Mouse (Mus musculus): ENCODE results near the gene Grb14. TPM values are rescaled to one million over a fixed set of nuclear protein-coding genes. Genes with fewer than 3 reads are reported as not detected.

The Grb14 gene
- polyA plus RNA-seq, 1 experiment from 2014 or later = 7.5 TPM

DNA sequence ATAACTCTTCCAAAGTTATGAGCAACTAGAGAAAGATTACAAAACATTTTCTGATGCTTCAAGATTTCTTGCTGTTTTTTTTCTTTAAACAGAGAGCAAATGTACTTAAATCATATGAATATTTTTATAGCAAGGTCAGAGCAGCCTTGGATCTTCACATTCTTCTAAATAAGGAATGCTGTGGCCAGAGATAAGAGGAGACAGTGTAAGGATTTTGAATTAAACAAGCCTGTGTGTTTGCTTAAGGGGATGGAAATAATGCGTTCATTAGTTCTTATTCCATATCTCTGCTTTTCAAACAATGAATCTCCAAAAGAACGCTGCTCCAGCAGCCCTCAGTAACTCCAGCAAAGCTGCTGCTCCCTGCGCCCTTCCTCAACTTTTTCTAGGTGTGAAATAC is 63.4 kb downstream of the Grb14 start:
- peaks cover 3% of the 10 kb centered on the region for H3K27me3 ChIP-seq
- ATAC-seq (no peak), DNase-seq (ENCODE audit: low read depth, low spot score) (no peak)
- TF ChIP-seq CTCF (IDR thresholded peaks at IDR 0.05) = no peak
- POLR2A ChIA-PET = no interaction called here
- CTCF ChIA-PET = interaction anchor here (1.2 to 1.4 kb wide), 2 partner anchors 11 to 13 kb away, joined by 3 read pairs; no protein-coding TSS in a partner anchor
- in situ Hi-C loops (cut with MboI; ENCODE audit: low pct_unique_long_range_greater_than_20kb) = loop anchor here (10.0 kb wide), 1 partner anchor 373 kb away; no protein-coding TSS in a partner anchor

DNA sequence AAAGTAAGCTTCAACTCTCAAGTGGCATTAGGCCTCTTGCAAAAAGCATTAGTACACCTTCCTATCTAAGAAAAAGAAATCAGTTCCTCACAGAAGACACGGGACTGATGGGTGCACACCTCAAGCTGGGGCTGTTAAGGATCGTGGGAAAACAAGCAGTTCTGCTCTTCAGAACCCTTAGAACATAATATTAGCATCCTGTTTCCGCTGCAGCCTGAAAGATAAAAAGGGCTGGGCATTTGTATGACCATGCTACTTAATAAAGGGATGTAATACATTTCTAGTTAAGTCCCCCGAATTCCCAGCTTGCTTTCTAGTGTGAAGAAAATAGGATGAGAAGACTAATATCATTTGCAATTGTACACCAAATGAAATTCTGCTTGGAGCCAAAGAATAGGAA is 65.1 kb downstream of the Grb14 start:
- DNase-seq (ENCODE audit: low read depth, low spot score) = no peak
- ChIA-PET CTCF (interaction anchor here (0.7 to 1.4 kb wide), 2 partner anchors 11 to 17 kb away, joined by 3 read pairs; no protein-coding TSS in a partner anchor), POLR2A (no interaction called here)
- ATAC-seq = no peak
- peaks cover 9% of the 10 kb centered on the region for H3K27me3 ChIP-seq
- in situ Hi-C loops (cut with MboI; ENCODE audit: low pct_unique_long_range_greater_than_20kb) = loop anchor here (10.0 kb wide), 1 partner anchor 375 kb away; no protein-coding TSS in a partner anchor
- TF ChIP-seq CTCF (IDR thresholded peaks at IDR 0.05) = no peak

DNA sequence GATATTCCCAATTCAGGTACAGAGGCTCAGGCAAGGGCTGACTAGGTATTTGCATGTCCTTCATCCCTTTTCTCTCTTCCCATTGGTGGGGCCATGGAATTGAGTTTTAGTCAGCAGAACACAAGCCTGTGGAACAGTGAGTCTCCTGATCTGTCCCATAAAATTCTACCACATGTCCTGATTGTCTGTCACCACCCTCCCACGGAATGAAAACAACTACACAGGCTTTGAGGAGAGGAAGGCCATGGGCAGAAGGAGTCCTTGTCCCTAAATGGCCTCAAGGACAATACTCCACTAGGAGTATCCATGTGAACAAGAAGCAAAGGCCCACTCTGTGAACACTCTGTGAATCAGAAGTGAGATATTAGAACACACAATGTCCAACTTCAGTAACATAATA is 69.3 kb downstream of the Grb14 start:
- no peak for DNase-seq (ENCODE audit: low read depth, low spot score)
- in situ Hi-C loops (cut with MboI; ENCODE audit: low pct_unique_long_range_greater_than_20kb) = no loop called here
- no peak for TF ChIP-seq CTCF (IDR thresholded peaks at IDR 0.05)
- ChIA-PET POLR2A (no interaction called here), CTCF (interaction anchor here (1.1 kb wide), 1 partner anchor 10 kb away, joined by 4 read pairs; no protein-coding TSS in a partner anchor)
- peaks cover 6% of the 10 kb centered on the region for H3K27me3 ChIP-seq
- no peak for ATAC-seq

DNA sequence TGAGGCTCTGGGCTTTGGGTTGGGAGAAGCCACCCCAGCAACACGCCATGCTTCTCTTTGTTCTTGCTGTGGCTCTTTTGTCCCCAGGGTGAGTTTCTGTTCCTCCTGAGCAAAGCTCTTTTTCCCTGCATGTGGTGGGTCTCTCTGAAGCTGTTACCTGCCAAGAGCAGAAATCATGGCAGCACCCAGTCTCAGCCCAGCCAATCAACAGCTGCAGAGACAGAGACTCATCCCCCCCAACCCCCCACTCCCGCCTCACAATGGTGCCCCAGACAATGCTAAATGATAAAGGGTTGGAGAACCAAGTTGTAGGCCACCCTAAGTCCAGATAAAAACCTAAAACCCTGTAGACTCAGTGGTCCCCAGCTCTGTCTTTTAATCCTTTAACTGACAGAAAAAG is 75.6 kb downstream of the Grb14 start:
- no peak for TF ChIP-seq CTCF (IDR thresholded peaks at IDR 0.05)
- H3K27me3 ChIP-seq = peaks cover 9% of the 10 kb centered on the region
- in situ Hi-C loops (cut with MboI; ENCODE audit: low pct_unique_long_range_greater_than_20kb) = no loop called here
- ChIA-PET POLR2A (no interaction called here), CTCF (interaction anchor here (1.0 to 3.7 kb wide), 6 partner anchors 8 to 382 kb away, joined by 3 to 15 read pairs (median 4); no protein-coding TSS in a partner anchor)
- DNase-seq (ENCODE audit: low read depth, low spot score) (no peak), ATAC-seq (no peak)

DNA sequence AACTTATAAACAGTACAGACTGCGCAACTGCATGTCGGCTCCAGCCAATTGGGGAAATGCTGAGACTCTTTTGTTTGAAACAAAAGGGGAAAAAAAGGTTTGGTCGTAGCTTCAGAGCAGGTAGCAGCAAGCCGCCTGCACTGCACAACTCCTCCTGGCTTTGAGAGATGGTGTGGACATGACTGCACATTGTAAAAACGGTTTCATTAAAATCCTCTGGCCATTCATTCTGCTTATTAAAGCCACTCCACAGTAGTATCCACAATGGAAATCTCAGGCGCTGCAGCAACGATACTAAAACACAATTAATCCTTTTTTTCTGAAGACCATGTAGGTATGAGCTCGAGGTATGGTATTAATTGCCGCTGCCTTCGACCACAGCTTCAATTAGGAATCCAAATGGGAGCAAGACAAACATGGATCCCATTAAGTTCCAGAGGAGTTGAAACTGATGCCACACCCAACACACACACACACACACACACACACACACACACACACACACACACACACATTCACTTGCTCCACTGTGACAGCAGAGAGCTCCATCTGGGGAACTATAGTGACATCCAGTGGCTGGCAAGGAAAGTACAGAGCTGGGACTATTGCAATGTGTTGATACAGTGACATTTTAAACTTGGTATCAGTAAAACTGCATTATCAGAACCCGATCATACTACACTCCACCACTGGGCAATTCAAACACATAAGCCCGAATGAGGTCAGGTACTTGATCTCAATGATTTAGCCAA is 76.2 kb downstream of the Grb14 start:
- TF ChIP-seq CTCF (IDR thresholded peaks at IDR 0.05) = peak; percentile 52
- CTCF ChIA-PET = interaction anchor here (0.7 to 3.7 kb wide), 8 partner anchors 8 to 383 kb away, joined by 3 to 15 read pairs (median 3); no protein-coding TSS in a partner anchor
- POLR2A ChIA-PET = no interaction called here
- DNase-seq (ENCODE audit: low read depth, low spot score) = no peak
- in situ Hi-C loops (cut with MboI; ENCODE audit: low pct_unique_long_range_greater_than_20kb) = no loop called here
- H3K27me3 ChIP-seq = peaks cover 11% of the 10 kb centered on the region
- ATAC-seq = no peak

DNA sequence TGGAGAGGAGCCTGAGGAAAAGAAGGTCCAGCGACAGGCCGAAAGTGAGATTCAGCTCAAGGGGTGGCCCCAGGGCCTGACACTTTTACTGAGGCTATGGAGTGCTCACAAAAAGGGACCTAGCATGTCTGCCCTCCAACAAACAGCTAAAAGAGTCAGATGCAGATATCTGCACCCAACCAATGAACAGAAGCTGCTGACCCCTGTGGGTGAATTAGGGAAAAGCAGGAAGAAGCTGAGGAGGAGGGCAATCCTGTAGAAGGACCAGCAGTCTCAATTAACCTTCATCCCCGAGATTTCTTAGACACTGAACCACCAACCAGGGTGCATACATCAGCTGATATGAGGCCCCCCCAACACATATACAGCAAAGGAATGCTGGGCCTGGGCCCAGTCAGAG is 77.3 kb downstream of the Grb14 start:
- in situ Hi-C loops (cut with MboI; ENCODE audit: low pct_unique_long_range_greater_than_20kb) = no loop called here
- peaks cover 18% of the 10 kb centered on the region for H3K27me3 ChIP-seq
- ChIA-PET CTCF (interaction anchor here (1.4 to 3.7 kb wide), 3 partner anchors 9 to 16 kb away, joined by 4 to 15 read pairs (median 8); no protein-coding TSS in a partner anchor), POLR2A (no interaction called here)
- no peak for TF ChIP-seq CTCF (IDR thresholded peaks at IDR 0.05)
- ATAC-seq = no peak
- DNase-seq (ENCODE audit: low read depth, low spot score) = no peak

DNA sequence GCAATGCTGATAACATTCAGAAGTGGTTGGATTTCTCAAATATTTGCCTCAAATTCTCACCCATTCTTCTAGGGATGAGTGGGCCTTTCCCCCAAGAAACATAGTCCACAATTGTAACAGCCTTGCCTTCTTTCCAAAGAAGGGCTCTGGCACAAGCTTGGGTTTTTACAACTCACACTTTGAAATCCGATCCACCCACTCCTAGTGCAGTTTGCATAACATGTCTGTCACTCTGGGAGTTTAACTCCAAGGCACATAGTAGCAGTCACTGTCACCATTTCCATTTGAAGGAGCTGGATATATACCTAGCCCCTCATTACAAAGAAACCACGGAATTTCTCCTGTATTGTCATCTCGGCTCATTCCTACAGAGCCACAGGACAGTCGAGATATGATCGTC is 103.9 kb downstream of the Grb14 start:
- TF ChIP-seq CTCF (IDR thresholded peaks at IDR 0.05) = no peak
- DNase-seq (ENCODE audit: low read depth, low spot score) (no peak), ATAC-seq (no peak)
- ChIA-PET CTCF (no interaction called here), POLR2A (no interaction called here)
- peaks cover 4% of the 10 kb centered on the region for H3K27me3 ChIP-seq
- in situ Hi-C loops (cut with MboI; ENCODE audit: low pct_unique_long_range_greater_than_20kb) = no loop called here

DNA sequence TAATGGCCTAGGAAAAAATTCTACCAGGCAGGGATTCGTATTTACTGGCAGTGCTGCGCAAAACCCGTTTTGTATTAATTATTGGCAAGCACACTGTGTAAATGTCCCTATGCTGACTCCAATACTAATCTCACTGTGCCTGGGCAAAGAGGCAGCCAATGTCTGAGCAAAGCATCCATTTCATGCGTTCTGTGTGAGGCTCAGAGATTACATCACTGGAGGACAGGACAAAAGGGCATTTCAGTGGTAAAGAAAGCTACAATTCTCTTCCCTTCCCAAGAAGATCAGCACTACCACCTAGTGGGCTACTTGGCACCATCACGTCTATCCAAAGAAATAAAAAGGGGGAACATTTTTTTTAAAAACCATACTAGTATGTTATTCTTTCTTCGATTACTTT is 109.3 kb downstream of the Grb14 start:
- no peak for ATAC-seq
- no peak for DNase-seq (ENCODE audit: low read depth, low spot score)
- CTCF ChIA-PET = no interaction called here
- H3K27me3 ChIP-seq = peaks cover 9% of the 10 kb centered on the region
- in situ Hi-C loops (cut with MboI; ENCODE audit: low pct_unique_long_range_greater_than_20kb) = no loop called here
- POLR2A ChIA-PET = no interaction called here
- TF ChIP-seq CTCF (IDR thresholded peaks at IDR 0.05) = peak; percentile 35

DNA sequence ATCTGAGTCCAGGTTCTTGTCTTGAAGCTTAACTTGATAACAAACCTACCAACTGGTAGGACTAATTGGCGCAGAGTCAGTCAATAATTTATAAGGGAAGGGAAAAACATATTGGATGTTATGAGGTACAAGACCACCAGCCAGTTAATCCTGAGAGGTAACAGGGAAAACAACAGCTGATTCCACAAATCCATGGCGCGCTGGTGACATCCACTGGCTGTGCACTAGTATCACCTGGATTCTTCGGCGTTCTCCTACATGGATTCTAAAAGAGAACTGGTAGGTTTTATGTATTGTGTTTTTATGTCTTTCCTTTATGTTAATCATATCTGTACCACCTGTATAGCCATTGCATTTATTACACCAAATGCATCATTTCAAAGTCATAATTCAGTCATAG is 119.9 kb downstream of the Grb14 start:
- no peak for ATAC-seq
- no peak for DNase-seq (ENCODE audit: low read depth, low spot score)
- TF ChIP-seq CTCF (IDR thresholded peaks at IDR 0.05) = peak; percentile 27
- in situ Hi-C loops (cut with MboI; ENCODE audit: low pct_unique_long_range_greater_than_20kb) = no loop called here
- peaks cover 68% of the 10 kb centered on the region for H3K27me3 ChIP-seq
- POLR2A ChIA-PET = no interaction called here
- CTCF ChIA-PET = no interaction called here

DNA sequence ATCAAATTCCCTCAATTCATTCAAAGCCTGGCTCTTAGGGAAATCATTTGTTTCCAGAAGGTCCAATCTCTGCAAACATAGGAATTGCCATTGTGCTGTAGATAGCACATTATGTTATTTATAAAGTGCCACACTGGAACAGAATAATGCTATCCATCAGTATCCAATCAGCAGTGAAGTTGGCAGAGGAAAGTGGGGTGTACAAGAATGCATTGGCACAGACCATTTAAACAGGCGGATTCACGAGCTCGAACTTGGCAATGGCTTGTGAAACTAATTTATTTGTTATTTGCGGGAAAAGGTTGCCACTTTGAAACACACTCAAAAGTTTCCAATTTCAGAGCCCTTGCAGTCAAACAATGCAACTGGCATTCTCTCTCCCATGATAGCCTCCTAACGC is 126.9 kb downstream of the Grb14 start:
- H3K27me3 ChIP-seq = peaks cover 66% of the 10 kb centered on the region
- in situ Hi-C loops (cut with MboI; ENCODE audit: low pct_unique_long_range_greater_than_20kb) = no loop called here
- CTCF ChIA-PET = no interaction called here
- TF ChIP-seq CTCF (IDR thresholded peaks at IDR 0.05) = no peak
- ATAC-seq (no peak), DNase-seq (ENCODE audit: low read depth, low spot score) (no peak)
- POLR2A ChIA-PET = no interaction called here

DNA sequence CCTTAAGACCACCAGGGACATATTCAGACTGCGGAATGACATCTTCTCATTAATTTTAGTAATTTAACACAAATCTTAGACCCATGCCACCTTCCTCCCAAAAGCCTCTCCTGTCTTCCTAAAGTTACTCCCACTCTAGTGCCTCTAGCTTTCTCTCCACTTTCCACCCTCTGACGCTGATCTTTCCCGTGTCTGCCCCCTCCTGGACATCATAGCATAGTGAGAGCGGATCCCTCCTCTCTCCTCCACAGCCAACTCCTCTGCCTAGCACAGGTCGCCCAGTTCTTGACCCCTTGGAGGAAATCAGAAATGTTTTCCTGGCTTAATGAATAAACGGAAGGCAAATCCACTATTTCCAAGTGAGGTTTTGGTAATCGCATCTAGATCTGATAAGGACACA is 131.6 kb downstream of the Grb14 start:
- H3K27me3 ChIP-seq = peaks cover 37% of the 10 kb centered on the region
- in situ Hi-C loops (cut with MboI; ENCODE audit: low pct_unique_long_range_greater_than_20kb) = no loop called here
- DNase-seq (ENCODE audit: low read depth, low spot score) (no peak), ATAC-seq (no peak)
- ChIA-PET CTCF (no interaction called here), POLR2A (no interaction called here)
- TF ChIP-seq CTCF (IDR thresholded peaks at IDR 0.05) = peak; percentile 8

Measured in Patski (cell line).